Mouse (Mus musculus) brain, adult 2 months (tissue): ENCODE results near the gene Atrip.
A peak's percentile ranks its signal among the peaks of the same experiment; 100 is the strongest.

ENCODE experiments used
- DNase-seq: peaks from one replicate; pipeline ENCODE4 v3.0.0; 2011; ENCODE audit warnings: low read depth, low spot score

Gene Atrip

GRCm38 (mm10) chr9:109073661-109074573 lies at the start of gene Atrip:
Atrip (minus strand) TSS chr9:109074124.
- DNase-seq, result peak; percentile 98

- no peak for DNase-seq
Observed at GRCm38 (mm10) chr9:109123266-109123665, 49.3 kb upstream of the Atrip start.

- peak; percentile 75 for DNase-seq
Observed at GRCm38 (mm10) chr9:109122553-109123085, 48.7 kb upstream of the Atrip start.

GRCm38 (mm10) chr9:109120956-109121355 lies 47.0 kb upstream of the Atrip start:
- no peak for DNase-seq

GRCm38 (mm10) chr9:109119571-109119970 lies 45.6 kb upstream of the Atrip start:
- DNase-seq, result no peak

GRCm38 (mm10) chr9:109118106-109118505 lies 44.2 kb upstream of the Atrip start:
- no peak for DNase-seq

- DNase-seq, result no peak
Observed at GRCm38 (mm10) chr9:109116205-109116604, 42.3 kb upstream of the Atrip start.

- no peak for DNase-seq
Observed at GRCm38 (mm10) chr9:109114871-109115270, 40.9 kb upstream of the Atrip start.

GRCm38 (mm10) chr9:109114276-109114675 lies 40.4 kb upstream of the Atrip start:
- DNase-seq, result no peak

GRCm38 (mm10) chr9:109113331-109113730 lies 39.4 kb upstream of the Atrip start:
- no peak for DNase-seq

GRCm38 (mm10) chr9:109111591-109111990 lies 37.7 kb upstream of the Atrip start:
- DNase-seq, result no peak

- no peak for DNase-seq
Observed at GRCm38 (mm10) chr9:109111101-109111500, 37.2 kb upstream of the Atrip start.

GRCm38 (mm10) chr9:109110240-109110639 lies 36.3 kb upstream of the Atrip start:
- DNase-seq, result no peak

- no peak for DNase-seq
Observed at GRCm38 (mm10) chr9:109107341-109107740, 33.4 kb upstream of the Atrip start.

GRCm38 (mm10) chr9:109105648-109106047 lies 31.7 kb upstream of the Atrip start:
- DNase-seq, result no peak

GRCm38 (mm10) chr9:109105011-109105410 lies 31.1 kb upstream of the Atrip start:
- no peak for DNase-seq

GRCm38 (mm10) chr9:109104083-109104482 lies 30.2 kb upstream of the Atrip start:
- DNase-seq, result no peak

- no peak for DNase-seq
Observed at GRCm38 (mm10) chr9:109103250-109103649, 29.3 kb upstream of the Atrip start.

- no peak for DNase-seq
Observed at GRCm38 (mm10) chr9:109102541-109102940, 28.6 kb upstream of the Atrip start.

GRCm38 (mm10) chr9:109101933-109102445 lies 28.1 kb upstream of the Atrip start:
- DNase-seq, result no peak

GRCm38 (mm10) chr9:109100307-109100928 lies 26.5 kb upstream of the Atrip start:
- no peak for DNase-seq

GRCm38 (mm10) chr9:109098969-109099368 lies 25.0 kb upstream of the Atrip start:
- peak; percentile 48 for DNase-seq
